Mouse (Mus musculus): ENCODE results near the gene Usp34. TPM values are rescaled to one million over a fixed set of nuclear protein-coding genes. Genes with fewer than 3 reads are reported as not detected.
"Not testable (repeated sequence)": the region's sequence is repeated elsewhere in the genome, so short reads cannot be mapped to it uniquely, and the experiment has no call there.

Gene Usp34
- polyA plus RNA-seq, 1 experiment from 2014 or later, result 27.7 TPM

- ATAC-seq (ENCODE audit: insufficient number of reproducible peaks, insufficient read depth, low FRiP score, low TSS enrichment, low read depth); H3K9ac ChIP-seq (replicated peaks); H3K4me3 ChIP-seq (replicated peaks); H3K4me1 ChIP-seq (replicated peaks); H3K27ac ChIP-seq; H3K27me3 ChIP-seq; H3K4me2 ChIP-seq; H3K36me3 ChIP-seq; H3K9me3 ChIP-seq: not testable (repeated sequence)
- WGBS, result 63% methylated on average over 5 of the region's 5 CpGs
Measured at GRCm38 (mm10) chr11:23504801-23505200, 198.1 kb downstream of the Usp34 start.

GRCm38 (mm10) chr11:23514785-23515184 is 208.1 kb downstream of the Usp34 start:
- H3K9ac ChIP-seq (replicated peaks); H3K4me2 ChIP-seq; H3K27me3 ChIP-seq; H3K4me1 ChIP-seq (replicated peaks); H3K4me3 ChIP-seq (replicated peaks); H3K9me3 ChIP-seq; ATAC-seq (ENCODE audit: insufficient number of reproducible peaks, insufficient read depth, low FRiP score, low TSS enrichment, low read depth); H3K27ac ChIP-seq; H3K36me3 ChIP-seq: not testable (repeated sequence)
- 45% methylated on average over 4 of the region's 4 CpGs for WGBS

GRCm38 (mm10) chr11:23515315-23515714 is 208.6 kb downstream of the Usp34 start:
- H3K27me3 ChIP-seq, result no peaks in the 10 kb centered on the region
- no peak overlapping the region for H3K4me2 ChIP-seq
- H3K9me3 ChIP-seq, result no peaks in the 10 kb centered on the region
- no peak overlapping the region for H3K4me3 ChIP-seq (replicated peaks)
- ATAC-seq (ENCODE audit: insufficient number of reproducible peaks, insufficient read depth, low FRiP score, low TSS enrichment, low read depth), result no peak
- H3K27ac ChIP-seq, result no peak overlapping the region
- H3K4me1 ChIP-seq (replicated peaks), result no peaks in the 10 kb centered on the region
- 76% methylated on average over 2 of the region's 2 CpGs for WGBS
- H3K36me3 ChIP-seq, result no peaks in the 10 kb centered on the region
- no peak overlapping the region for H3K9ac ChIP-seq (replicated peaks)

- Histone ChIP-seq H3K4me2 (no peak overlapping the region), H3K4me3 (replicated peaks) (no peak overlapping the region), H3K27ac (no peak overlapping the region), H3K9ac (replicated peaks) (no peak overlapping the region), H3K4me1 (replicated peaks) (no peaks in the 10 kb centered on the region; the same call in 1 of the 2 replicates), H3K36me3 (no peaks in the 10 kb centered on the region), H3K27me3 (no peaks in the 10 kb centered on the region), H3K9me3 (no peaks in the 10 kb centered on the region)
- 84% methylated on average over 3 of the region's 3 CpGs for WGBS
- no peak for ATAC-seq (ENCODE audit: insufficient number of reproducible peaks, insufficient read depth, low FRiP score, low TSS enrichment, low read depth)
Measured at GRCm38 (mm10) chr11:23518981-23519380, 212.3 kb downstream of the Usp34 start.

- Histone ChIP-seq H3K4me3 (replicated peaks) (no peak within 1 kb of the TSS), H3K4me2 (no peak within 1 kb of the TSS), H3K4me1 (replicated peaks) (no peaks in the 10 kb centered on the region; the same call in 1 of the 2 replicates), H3K9ac (replicated peaks) (no peak within 1 kb of the TSS), H3K36me3 (no peaks in the 10 kb centered on the region), H3K27me3 (no peaks in the 10 kb centered on the region), H3K9me3 (no peaks in the 10 kb centered on the region), H3K27ac (no peak within 1 kb of the TSS)
- 49% methylated on average over 5 of the region's 5 CpGs for WGBS
- no peak for ATAC-seq (ENCODE audit: insufficient number of reproducible peaks, insufficient read depth, low FRiP score, low TSS enrichment, low read depth)
Measured at GRCm38 (mm10) chr11:23520473-23521205, 213.9 kb downstream of the Usp34 start, which contains the start of gene 1700093K21Rik. Gene 1700093K21Rik, minus strand, starts transcription at chr11:23521155.

GRCm38 (mm10) chr11:23537446-23537845 is 230.8 kb downstream of the Usp34 start:
- Histone ChIP-seq H3K9ac (replicated peaks) (no peak overlapping the region), H3K36me3 (no peaks in the 10 kb centered on the region), H3K4me1 (replicated peaks) (no peaks in the 10 kb centered on the region), H3K27ac (no peak overlapping the region), H3K27me3 (no peaks in the 10 kb centered on the region), H3K9me3 (no peaks in the 10 kb centered on the region), H3K4me3 (replicated peaks) (no peak overlapping the region), H3K4me2 (no peak overlapping the region)
- WGBS, result 82% methylated on average over 2 of the region's 2 CpGs
- ATAC-seq (ENCODE audit: insufficient number of reproducible peaks, insufficient read depth, low FRiP score, low TSS enrichment, low read depth), result no peak

Small RNA genes within 50 kb of the gene (microRNA-seq; reads per million reads assigned to microRNA genes)
- gene Gm47279, result not detected

Other genes starting within 250 kb of the Usp34 start
- gene Xpo1, start 50.9 kb upstream of the Usp34 start, polyA plus RNA-seq (2016; fragmentation: Nextera tagmentation; extraction: Ambion mirVana), result 187 and 190 TPM in 2 replicates
- gene Ahsa2, start 191.1 kb downstream of the Usp34 start, polyA plus RNA-seq (2016; fragmentation: Nextera tagmentation; extraction: Ambion mirVana), result 119 and 123 TPM in 2 replicates
- not detected in 2 replicates for gene 1700093K21Rik, start 214.3 kb downstream of the Usp34 start, polyA plus RNA-seq (2016; fragmentation: Nextera tagmentation; extraction: Ambion mirVana)

Data from limb, embryonic 12.5 days (tissue).